Mouse (Mus musculus) cerebellum, adult 11 months (tissue): ENCODE measurements around the gene Gm8890.
"Not testable (repeated sequence)": the region's sequence is repeated elsewhere in the genome, so short reads cannot be mapped to it uniquely, and the experiment has no call there.

ENCODE experiments used
- DNase-seq: peaks from one replicate; pipeline ENCODE4 v3.0.0; 2022

Gm8890 gene

DNA sequence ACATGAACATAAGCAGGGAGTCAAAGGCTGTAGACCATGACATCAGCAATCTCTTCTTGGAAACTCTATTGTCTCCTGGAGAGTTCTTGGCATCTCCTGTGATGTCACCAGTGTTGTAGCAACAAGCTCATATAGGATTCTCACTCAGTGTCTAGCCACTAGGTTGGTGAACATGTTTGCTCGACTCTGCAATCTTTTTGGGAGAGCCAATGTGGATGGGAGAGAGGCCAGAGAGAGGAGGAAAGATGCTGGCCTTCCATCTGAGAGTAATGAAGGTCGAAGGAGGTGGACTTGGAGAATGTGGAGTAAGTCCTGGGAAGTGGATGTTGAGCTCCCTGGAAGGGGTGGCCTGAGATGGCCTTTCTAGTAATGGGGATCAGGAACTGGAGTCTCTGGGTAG, at the start of gene Gm8890:
Gene Gm8890, plus strand, starts transcription at position 301 of the 400 bp plus-strand sequence.
- not testable (repeated sequence) for DNase-seq

- DNase-seq = not testable (repeated sequence)
These were observed 388 bp downstream of the Gm8890 start for GRCm38 (mm10) chr5:11256221-11256620.
